Mouse (Mus musculus) lung, postnatal 0 days (tissue): ENCODE measurements at regions not wholly inside any gene's neighbourhood (a gene's known extent, or its start where the extent isn't known, plus 50 kb on each side); places are given as distances from the start of the nearest gene placed in this dataset.

ENCODE experiments used
- ATAC-seq: fragments of 200-750 bp; cut with Nextera tagmentation; 2 replicates; pipeline ENCODE4 v1.8.0; 2017; ENCODE audit warnings: moderate library complexity
- DNase-seq: peaks from one replicate; pipeline ENCODE4 v3.0.0-alpha.2; 2016; ENCODE audit warnings: low spot score
- H3K27ac ChIP-seq: fragments of 300-500 bp; sonication (generic); 2 replicates; pipeline ENCODE4 v1.5.1; 2014; ENCODE audit warnings: antibody characterized with exemption, mild to moderate bottlenecking, low read length, mixed read lengths
- H3K27me3 ChIP-seq: fragments of 300-500 bp; sonication (generic); replicated peaks from 2 replicates; pipeline ENCODE4 v1.6.1; 2014; ENCODE audit warnings: low read length, mixed read lengths; ENCODE audit not compliant: insufficient read depth
- H3K36me3 ChIP-seq: fragments of 300-500 bp; sonication (generic); 2 replicates; pipeline ENCODE4 v1.6.1; 2014; ENCODE audit warnings: low read length, mixed read lengths; ENCODE audit not compliant: insufficient read depth
- H3K4me1 ChIP-seq: fragments of 300-500 bp; sonication (generic); 2 replicates; pipeline ENCODE4 v1.6.1; 2014; ENCODE audit warnings: antibody characterized with exemption, low read depth, low read length, mixed read lengths; ENCODE audit not compliant: insufficient read depth
- H3K4me2 ChIP-seq: fragments of 300-500 bp; sonication (generic); replicated peaks from 2 replicates; pipeline ENCODE4 v1.6.1; 2014; ENCODE audit warnings: low read depth, mild to moderate bottlenecking, low read length, moderate library complexity, mixed read lengths
- H3K4me3 ChIP-seq: fragments of 300-500 bp; sonication (generic); 2 replicates; pipeline ENCODE4 v1.5.1; 2014; ENCODE audit warnings: low read depth, low read length
- H3K9ac ChIP-seq: fragments of 300-500 bp; sonication (generic); replicated peaks from 2 replicates; pipeline ENCODE4 v1.6.1; 2014; ENCODE audit warnings: low read depth, mild to moderate bottlenecking
- H3K9me3 ChIP-seq: fragments of 300-500 bp; sonication (generic); 2 replicates; pipeline ENCODE4 v1.6.1; 2016; ENCODE audit warnings: low read length, mixed read lengths
- CTCF ChIP-seq: IDR thresholded peaks from 2 replicates; pipeline ENCODE4 v1.5.1; 2016; ENCODE audit warnings: antibody characterized with exemption, mild to moderate bottlenecking
- EP300 ChIP-seq: IDR thresholded peaks from 2 replicates; pipeline ENCODE4 v1.6.1; 2016; ENCODE audit warnings: antibody characterized with exemption, mild to moderate bottlenecking, control low read depth
- WGBS: fragments of 180-500 bp; shearing (Covaris S2); extraction: QIAGEN DNeasy Blood & Tissue Kit; methylation state at CpG from one replicate; pipeline ENCODE4 v1.1.7; 2014; 5-methylcytosine and 5-hydroxymethylcytosine counted together

- 35% methylated on average over 2 of the region's 2 CpGs for WGBS
- ATAC-seq (peak; percentile 46), DNase-seq (peak; percentile 74)
- Histone ChIP-seq H3K36me3 (no peaks in the 10 kb centered on the region), H3K4me2 (no peak overlapping the region), H3K27me3 (no peaks in the 10 kb centered on the region), H3K4me1 (no peaks in the 10 kb centered on the region), H3K27ac (no peak overlapping the region), H3K4me3 (no peak overlapping the region), H3K9me3 (no peaks in the 10 kb centered on the region), H3K9ac (no peak overlapping the region)
- TF ChIP-seq EP300: no peak
- TF ChIP-seq CTCF: peak; percentile 81
Measured at GRCm38 (mm10) chr4:142880323-142880759, 332.5 kb downstream of the Prdm2 start.

GRCm38 (mm10) chr4:142876151-142876550, 336.6 kb downstream of the Prdm2 start:
- Histone ChIP-seq H3K4me1 (no peaks in the 10 kb centered on the region), H3K9me3 (no peaks in the 10 kb centered on the region), H3K4me2 (no peak overlapping the region), H3K4me3 (no peak overlapping the region), H3K9ac (no peak overlapping the region), H3K27me3 (no peaks in the 10 kb centered on the region), H3K36me3 (no peaks in the 10 kb centered on the region), H3K27ac (no peak overlapping the region)
- no peak for TF ChIP-seq CTCF
- no peak for TF ChIP-seq EP300
- WGBS: 91% methylated on average over 3 of the region's 3 CpGs
- no peak for ATAC-seq
- no peak for DNase-seq

GRCm38 (mm10) chr4:142875105-142875504, 337.7 kb downstream of the Prdm2 start:
- H3K27me3 ChIP-seq: no peaks in the 10 kb centered on the region
- H3K36me3 ChIP-seq: no peaks in the 10 kb centered on the region
- H3K4me2 ChIP-seq: no peak overlapping the region
- H3K4me1 ChIP-seq: no peaks in the 10 kb centered on the region
- no peaks in the 10 kb centered on the region for H3K9me3 ChIP-seq
- H3K27ac ChIP-seq: no peak overlapping the region
- 69% methylated on average over 5 of the region's 5 CpGs for WGBS
- no peak for DNase-seq
- no peak for ATAC-seq
- TF ChIP-seq CTCF: no peak
- TF ChIP-seq EP300: no peak
- no peak overlapping the region for H3K9ac ChIP-seq
- no peak overlapping the region for H3K4me3 ChIP-seq

- no peak overlapping the region for H3K4me2 ChIP-seq
- WGBS: 68% methylated on average over 7 of the region's 7 CpGs
Measured at GRCm38 (mm10) chr4:142866341-142866740, 346.5 kb downstream of the Prdm2 start.

GRCm38 (mm10) chr4:142865593-142865992, 347.2 kb downstream of the Prdm2 start:
- no peak for TF ChIP-seq CTCF
- TF ChIP-seq EP300: no peak
- Histone ChIP-seq H3K36me3 (no peaks in the 10 kb centered on the region), H3K27ac (no peak overlapping the region), H3K27me3 (no peaks in the 10 kb centered on the region), H3K4me2 (no peak overlapping the region), H3K9me3 (no peaks in the 10 kb centered on the region), H3K4me1 (no peaks in the 10 kb centered on the region), H3K9ac (no peak overlapping the region), H3K4me3 (no peak overlapping the region)
- DNase-seq (no peak), ATAC-seq (no peak)
- 88% methylated on average over 2 of the region's 2 CpGs for WGBS

More at GRCm38 (mm10) chr4:142866341-142866740, 346.5 kb downstream of the Prdm2 start:
- Histone ChIP-seq H3K9me3 (no peaks in the 10 kb centered on the region), H3K4me3 (no peak overlapping the region), H3K9ac (no peak overlapping the region), H3K36me3 (no peaks in the 10 kb centered on the region), H3K27me3 (no peaks in the 10 kb centered on the region), H3K4me1 (no peaks in the 10 kb centered on the region), H3K27ac (no peak overlapping the region)
- DNase-seq: no peak
- no peak for TF ChIP-seq EP300
- TF ChIP-seq CTCF: no peak
- ATAC-seq: no peak

- Histone ChIP-seq H3K27me3 (no peaks in the 10 kb centered on the region), H3K4me3 (no peak overlapping the region), H3K9ac (no peak overlapping the region), H3K36me3 (no peaks in the 10 kb centered on the region), H3K9me3 (no peaks in the 10 kb centered on the region), H3K4me1 (no peaks in the 10 kb centered on the region), H3K4me2 (no peak overlapping the region), H3K27ac (no peak overlapping the region)
- DNase-seq (peak; percentile 28), ATAC-seq (peak; percentile 52; the same call in 1 of the 2 replicates)
- WGBS: 55% methylated on average over 5 of the region's 5 CpGs
- TF ChIP-seq EP300: no peak
- TF ChIP-seq CTCF: no peak
Measured at GRCm38 (mm10) chr4:142863939-142864338, 348.9 kb downstream of the Prdm2 start.

- 81% methylated on average over 3 of the region's 3 CpGs for WGBS
- Histone ChIP-seq H3K27me3 (no peaks in the 10 kb centered on the region), H3K4me1 (no peaks in the 10 kb centered on the region), H3K4me3 (no peak overlapping the region), H3K9ac (no peak overlapping the region), H3K4me2 (no peak overlapping the region), H3K9me3 (no peaks in the 10 kb centered on the region), H3K27ac (no peak overlapping the region), H3K36me3 (no peaks in the 10 kb centered on the region)
- TF ChIP-seq EP300 (no peak), CTCF (no peak)
- DNase-seq (no peak), ATAC-seq (no peak)
Measured at GRCm38 (mm10) chr4:142860441-142860840, 352.4 kb downstream of the Prdm2 start.
